Mouse (Mus musculus): ENCODE measurements around the gene Rnf133. TPM values are rescaled to one million over a fixed set of nuclear protein-coding genes. Genes with fewer than 3 reads are reported as not detected.

The Rnf133 gene
- polyA plus RNA-seq, 1 experiment from 2014 or later = not detected

Other genes with a start within 250 kb of the Rnf133 start
- gene Rnf148, start 4.8 kb upstream of the Rnf133 start, polyA plus RNA-seq (2015; fragmentation: Nextera tagmentation; extraction: Ambion mirVana) = 0.10 TPM in 1 of 2 replicates, not detected in the other
- 3.3 and 3.4 TPM in 2 replicates for gene Cadps2, start 189.1 kb upstream of the Rnf133 start, polyA plus RNA-seq (2015; fragmentation: Nextera tagmentation; extraction: Ambion mirVana)

Measured in stomach, embryonic 16.5 days (tissue).